ENCODE assay signal across 8 mouse cellular contexts in the genomic region with DNA sequence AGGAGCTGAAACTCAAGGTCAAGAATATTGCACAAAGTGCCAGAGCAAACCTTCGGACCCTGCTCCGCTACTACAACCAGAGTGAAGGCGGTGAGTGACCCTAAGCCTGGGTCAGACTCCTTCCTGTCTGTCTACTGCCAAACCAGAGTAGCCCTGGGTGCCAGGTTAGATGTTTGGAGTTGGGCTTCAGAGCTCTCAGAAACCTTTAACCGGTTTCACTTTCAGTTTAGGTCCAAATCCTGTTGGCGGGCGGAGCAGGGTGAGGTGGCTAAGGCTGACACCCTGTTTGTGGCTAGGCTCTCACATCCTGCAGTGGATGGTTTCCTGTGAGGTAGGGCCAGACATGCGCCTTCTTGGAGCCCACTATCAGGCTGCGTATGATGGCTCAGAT. TPM values are rescaled to one million over a fixed set of nuclear protein-coding genes. Genes with fewer than 3 reads are reported as not detected.
DNase-seq lines count a peak whose midpoint lies in the region; ATAC-seq and TF ChIP-seq lines count a peak whose summit lies in the region.

No protein-coding gene starts in this region.

- no peak overlapping the region for H3K9ac ChIP-seq in ES-E14 (ENCODE audit: insufficient read depth, low read depth, low read length, poor library complexity, severe bottlenecking)
- no peak overlapping the region for H3K9ac ChIP-seq in embryonic facial prominence, embryonic 15.5 days
- peak overlapping the region; percentile 47; the same call in 1 of the 2 replicates for H3K9ac ChIP-seq in heart, embryonic 15.5 days
- H3K9ac ChIP-seq in kidney, postnatal 0 days (ENCODE audit: low read depth, low read length): 0 out of 2 replicates have a peak overlapping the region, but pooled peaks have one; percentile 18

- H3K9me3 ChIP-seq in ES-E14 (ENCODE audit: control insufficient read depth, insufficient read depth, low read depth, low read length): no peaks in the 10 kb centered on the region
- H3K9me3 ChIP-seq in embryonic facial prominence, embryonic 15.5 days (replicated peaks): no peaks in the 10 kb centered on the region
- H3K9me3 ChIP-seq in heart, embryonic 15.5 days (replicated peaks): no peaks in the 10 kb centered on the region
- no peaks in the 10 kb centered on the region for H3K9me3 ChIP-seq in kidney, postnatal 0 days (replicated peaks; ENCODE audit: low read length)

- peaks cover 0 to 2% of the 10 kb centered on the region in 2 experiments; a peak in 1 of 4 replicates for H3K4me1 ChIP-seq in ES-E14 (ENCODE audit: control insufficient read depth in 2 of 2, insufficient read depth in 2 of 2, low read length in 2 of 2, poor library complexity in 1 of 2)
- 0 out of 2 replicates have a peak, but pooled peaks cover 5% of the 10 kb centered on the region for H3K4me1 ChIP-seq in embryonic facial prominence, embryonic 15.5 days
- H3K4me1 ChIP-seq in heart, embryonic 15.5 days (replicated peaks): no peaks in the 10 kb centered on the region
- no peaks in the 10 kb centered on the region for H3K4me1 ChIP-seq in kidney, postnatal 0 days (replicated peaks; ENCODE audit: insufficient read depth, low read length)

- no peaks in the 10 kb centered on the region for H3K27me3 ChIP-seq in embryonic facial prominence, embryonic 15.5 days
- no peaks in the 10 kb centered on the region for H3K27me3 ChIP-seq in heart, embryonic 15.5 days
- no peaks in the 10 kb centered on the region for H3K27me3 ChIP-seq in kidney, postnatal 0 days (ENCODE audit: insufficient read depth, low read length)

- H3K27ac ChIP-seq in ES-E14 (ENCODE audit: insufficient read depth, low read depth, low read length, poor library complexity, severe bottlenecking): no peak overlapping the region
- H3K27ac ChIP-seq in embryonic facial prominence, embryonic 15.5 days (replicated peaks): no peak overlapping the region
- no peak overlapping the region for H3K27ac ChIP-seq in heart, embryonic 15.5 days
- no peak overlapping the region for H3K27ac ChIP-seq in kidney, postnatal 0 days

- peak overlapping the region; percentile 64 for H3K4me3 ChIP-seq in ES-E14 (ENCODE audit: insufficient read depth in 1 of 2, low read depth in 1 of 2, low read length in 2 of 2, poor library complexity in 1 of 2, severe bottlenecking in 1 of 2)
- peak overlapping the region; percentile 54 for H3K4me3 ChIP-seq in embryonic facial prominence, embryonic 15.5 days (replicated peaks)
- H3K4me3 ChIP-seq in heart, embryonic 15.5 days: peak overlapping the region; percentile 62
- H3K4me3 ChIP-seq in kidney, postnatal 0 days (replicated peaks; ENCODE audit: low read depth, low read length): peak overlapping the region; percentile 57

- DNase-seq in 3T3-L1 (ENCODE audit: low read depth, low spot score) (peak; percentile 81), ES-E14 (ENCODE audit: low read depth, low spot score) (no peak)
- DNase-seq in kidney, postnatal 0 days (ENCODE audit: low spot score): peak; percentile 3
- peak; percentile 56 for DNase-seq in lung, postnatal 14 days
- DNase-seq in skeletal muscle tissue, adult 2 months (ENCODE audit: low read depth, low spot score): peak; percentile 46
- DNase-seq in c-Kit-positive CD71-positive TER-119-positive erythroid progenitor cells, embryonic 14.5 days (ENCODE audit: low spot score): no peak

- WGBS in embryonic facial prominence, embryonic 15.5 days: 60% methylated on average over 8 of the region's 8 CpGs
- WGBS in heart, embryonic 15.5 days: 51% methylated on average over 8 of the region's 8 CpGs
- 64% methylated on average over 8 of the region's 8 CpGs for WGBS in kidney, postnatal 0 days

- 0 out of 2 replicates have a peak, but pooled peaks have one; percentile 60 for ATAC-seq in embryonic facial prominence, embryonic 15.5 days (ENCODE audit: insufficient number of reproducible peaks, low FRiP score, low TSS enrichment, low read depth)
- peak; percentile 29; the same call in 1 of the 2 replicates for ATAC-seq in heart, embryonic 15.5 days (replicated peaks; ENCODE audit: insufficient number of reproducible peaks, insufficient read depth, low FRiP score, low read depth)
- ATAC-seq in kidney, postnatal 0 days (replicated peaks; ENCODE audit: low FRiP score, low read depth): peak; percentile 41; the same call in 1 of the 2 replicates

- H3K4me2 ChIP-seq in embryonic facial prominence, embryonic 15.5 days (replicated peaks): peak overlapping the region; percentile 91
- peak overlapping the region; percentile 95 for H3K4me2 ChIP-seq in heart, embryonic 15.5 days
- peak overlapping the region; percentile 98 for H3K4me2 ChIP-seq in kidney, postnatal 0 days (ENCODE audit: low read length)

- TF ChIP-seq CTCF in kidney, postnatal 0 days (IDR thresholded peaks at IDR 0.05; ENCODE audit: low read depth): no peak

- H3K36me3 ChIP-seq in ES-E14 (ENCODE audit: control insufficient read depth, insufficient read depth, low read length, poor library complexity, severe bottlenecking): no peaks in the 10 kb centered on the region
- H3K36me3 ChIP-seq in embryonic facial prominence, embryonic 15.5 days: no peaks in the 10 kb centered on the region
- H3K36me3 ChIP-seq in heart, embryonic 15.5 days: no peaks in the 10 kb centered on the region
- H3K36me3 ChIP-seq in kidney, postnatal 0 days (ENCODE audit: insufficient read depth, low read length): no peaks in the 10 kb centered on the region

- in situ Hi-C loops in ES-E14 (cut with MboI; ENCODE audit: low sequenced_read_pairs in 2 of 2, unreplicated experiment in 2 of 2): no loop called here

TF ChIP-seq in ES-E14, 5 proteins besides CTCF, POLR2A, EP300 and RAD21:
- no peak for TF ChIP-seq CHD2 (IDR thresholded peaks at IDR 0.05; ENCODE audit: low read depth, low read length)
- no peak for TF ChIP-seq ZC3H11A (IDR thresholded peaks at IDR 0.05; ENCODE audit: borderline replicate concordance, low read depth, low read length)
- no peak for TF ChIP-seq ZNF384 (IDR thresholded peaks at IDR 0.05; ENCODE audit: low read depth, low read length)
TF ChIP-seq in ES-E14: peak in this region for 0.

RNA-seq across cellular contexts. Expression of a gene that starts 0.7 kb away (rescaled TPM):
- 3.5 and 6.8 TPM in 2 replicates for total RNA-seq in ES-E14 (2012; rRNA removed)
- 1.7 and 2.6 TPM in 2 replicates for polyA plus RNA-seq in embryonic facial prominence, embryonic 15.5 days (2015; fragmentation: Nextera tagmentation; extraction: Ambion mirVana)
- polyA plus RNA-seq in heart, embryonic 15.5 days (2015; fragmentation: Nextera tagmentation; extraction: Ambion mirVana): 1.5 and 2.8 TPM in 2 replicates
- polyA plus RNA-seq in kidney, postnatal 0 days (2015; fragmentation: Nextera tagmentation; extraction: Ambion mirVana): 2.3 and 2.8 TPM in 2 replicates

RNA-seq across cellular contexts. Expression of a gene that starts 7.1 kb away (rescaled TPM):
- not detected in 2 replicates for total RNA-seq in ES-E14 (2012; rRNA removed)
- not detected in 2 replicates for polyA plus RNA-seq in embryonic facial prominence, embryonic 15.5 days (2015; fragmentation: Nextera tagmentation; extraction: Ambion mirVana)
- polyA plus RNA-seq in heart, embryonic 15.5 days (2015; fragmentation: Nextera tagmentation; extraction: Ambion mirVana): not detected in 2 replicates
- polyA plus RNA-seq in kidney, postnatal 0 days (2015; fragmentation: Nextera tagmentation; extraction: Ambion mirVana): not detected in 2 replicates

RNA-seq across cellular contexts. Expression of a gene that starts 12.6 kb away (rescaled TPM):
- total RNA-seq in ES-E14 (2012; rRNA removed): not detected in 2 replicates
- polyA plus RNA-seq in embryonic facial prominence, embryonic 15.5 days (2015; fragmentation: Nextera tagmentation; extraction: Ambion mirVana): 0.16 TPM in 1 of 2 replicates, not detected in the other
- 0.10 TPM in 1 of 2 replicates, not detected in the other for polyA plus RNA-seq in heart, embryonic 15.5 days (2015; fragmentation: Nextera tagmentation; extraction: Ambion mirVana)
- polyA plus RNA-seq in kidney, postnatal 0 days (2015; fragmentation: Nextera tagmentation; extraction: Ambion mirVana): not detected in 2 replicates

RNA-seq across cellular contexts. Expression of a gene that starts 33.4 kb away (rescaled TPM):
- total RNA-seq in ES-E14 (2012; rRNA removed): not detected in 2 replicates
- polyA plus RNA-seq in embryonic facial prominence, embryonic 15.5 days (2015; fragmentation: Nextera tagmentation; extraction: Ambion mirVana): 0.17 TPM in 1 of 2 replicates, not detected in the other
- polyA plus RNA-seq in heart, embryonic 15.5 days (2015; fragmentation: Nextera tagmentation; extraction: Ambion mirVana): not detected in 2 replicates
- not detected in 2 replicates for polyA plus RNA-seq in kidney, postnatal 0 days (2015; fragmentation: Nextera tagmentation; extraction: Ambion mirVana)

RNA-seq across cellular contexts. Expression of a gene that starts 33.6 kb away (rescaled TPM):
- not detected in 2 replicates for total RNA-seq in ES-E14 (2012; rRNA removed)
- not detected in 2 replicates for polyA plus RNA-seq in embryonic facial prominence, embryonic 15.5 days (2015; fragmentation: Nextera tagmentation; extraction: Ambion mirVana)
- not detected in 2 replicates for polyA plus RNA-seq in heart, embryonic 15.5 days (2015; fragmentation: Nextera tagmentation; extraction: Ambion mirVana)
- not detected in 2 replicates for polyA plus RNA-seq in kidney, postnatal 0 days (2015; fragmentation: Nextera tagmentation; extraction: Ambion mirVana)

Comparison
In these comparisons a context has a peak if more than half of its experiments do, and no peak if none do; other contexts are left out.
1. DNase-seq: peak in 3T3-L1 (single experiment), kidney, postnatal 0 days (single experiment), lung, postnatal 14 days (single experiment) and skeletal muscle tissue, adult 2 months (single experiment); none in ES-E14 (single experiment) and c-Kit-positive CD71-positive TER-119-positive erythroid progenitor cells, embryonic 14.5 days (single experiment).
2. H3K9ac ChIP-seq: peak in heart, embryonic 15.5 days (single experiment) and kidney, postnatal 0 days (single experiment); none in ES-E14 (single experiment) and embryonic facial prominence, embryonic 15.5 days (single experiment).
3. Peak in every context shown above with its lines, with median percentiles within 50 percentile points of each other: H3K4me3 ChIP-seq, ATAC-seq and H3K4me2 ChIP-seq.